Mouse (Mus musculus): Measurements from ENCODE around the gene C1qc. TPM values are rescaled to one million over a fixed set of nuclear protein-coding genes. Genes with fewer than 3 reads are reported as not detected.
A peak's percentile ranks its signal among the peaks of the same experiment; 100 is the strongest.

C1qc gene
- polyA plus RNA-seq (2012; rRNA removed) = 82.5 and 108 TPM in 2 replicates

GRCm38 (mm10) chr4:136892811-136893210 lies at the start of gene C1qc:
Gene C1qc (minus strand): TSS chr4:136893065.
- peak within 1 kb of the TSS; percentile 39 for H3K4me3 ChIP-seq (ENCODE audit: low read depth, low read length)
- WGBS = 48% methylated on average over 5 of the region's 5 CpGs
- no peaks in the 10 kb centered on the region for H3K27me3 ChIP-seq (ENCODE audit: control insufficient read depth, insufficient read depth, low read length)
- H3K36me3 ChIP-seq (ENCODE audit: control insufficient read depth, insufficient read depth, low read length) = no peaks in the 10 kb centered on the region
- H3K27ac ChIP-seq (ENCODE audit: insufficient read depth, low read depth, low read length) = peak within 1 kb of the TSS; percentile 51; the same call in 1 of the 2 replicates
- TF ChIP-seq POLR2A (IDR thresholded peaks at IDR 0.05; ENCODE audit: low read depth, low read length) = no peak
- TF ChIP-seq CTCF (IDR thresholded peaks at IDR 0.05; ENCODE audit: extremely low read depth, insufficient read length, insufficient replicate concordance, low read depth, low read length) = no peak
- H3K4me1 ChIP-seq (ENCODE audit: control insufficient read depth, insufficient read depth, insufficient read length, low read length) = no peaks in the 10 kb centered on the region

- no peak overlapping the region for H3K4me3 ChIP-seq (ENCODE audit: low read depth, low read length)
- 78% methylated on average over 5 of the region's 5 CpGs for WGBS
- H3K27ac ChIP-seq (ENCODE audit: insufficient read depth, low read depth, low read length) = no peak overlapping the region
- no peaks in the 10 kb centered on the region for H3K4me1 ChIP-seq (ENCODE audit: control insufficient read depth, insufficient read depth, insufficient read length, low read length)
- H3K36me3 ChIP-seq (ENCODE audit: control insufficient read depth, insufficient read depth, low read length) = no peaks in the 10 kb centered on the region
- TF ChIP-seq POLR2A (IDR thresholded peaks at IDR 0.05; ENCODE audit: low read depth, low read length) (no peak), CTCF (IDR thresholded peaks at IDR 0.05; ENCODE audit: extremely low read depth, insufficient read length, insufficient replicate concordance, low read depth, low read length) (no peak)
- peaks cover 3% of the 10 kb centered on the region; the same call in 1 of the 2 replicates for H3K27me3 ChIP-seq (ENCODE audit: control insufficient read depth, insufficient read depth, low read length)
These were observed 45.1 kb upstream of the C1qc start for GRCm38 (mm10) chr4:136937935-136938334.

- WGBS = 47% methylated on average over 4 of the region's 4 CpGs
- H3K27ac ChIP-seq (ENCODE audit: insufficient read depth, low read depth, low read length) = no peak overlapping the region
- H3K36me3 ChIP-seq (ENCODE audit: control insufficient read depth, insufficient read depth, low read length) = no peaks in the 10 kb centered on the region
- no peaks in the 10 kb centered on the region for H3K4me1 ChIP-seq (ENCODE audit: control insufficient read depth, insufficient read depth, insufficient read length, low read length)
- H3K4me3 ChIP-seq (ENCODE audit: low read depth, low read length) = no peak overlapping the region
- no peak for TF ChIP-seq POLR2A (IDR thresholded peaks at IDR 0.05; ENCODE audit: low read depth, low read length)
- no peak for TF ChIP-seq CTCF (IDR thresholded peaks at IDR 0.05; ENCODE audit: extremely low read depth, insufficient read length, insufficient replicate concordance, low read depth, low read length)
- H3K27me3 ChIP-seq (ENCODE audit: control insufficient read depth, insufficient read depth, low read length) = 0 out of 2 replicates have a peak, but pooled peaks cover under 1% of the 10 kb centered on the region
These were observed 44.5 kb upstream of the C1qc start for GRCm38 (mm10) chr4:136937344-136937743.

- 45% methylated on average over 18 of the region's 18 CpGs for WGBS
- TF ChIP-seq CTCF (IDR thresholded peaks at IDR 0.05; ENCODE audit: extremely low read depth, insufficient read length, insufficient replicate concordance, low read depth, low read length) (no peak), POLR2A (IDR thresholded peaks at IDR 0.05; ENCODE audit: low read depth, low read length) (no peak)
These were observed 42.1 kb upstream of the C1qc start for GRCm38 (mm10) chr4:136934746-136935613.

GRCm38 (mm10) chr4:136930474-136930873 lies 37.6 kb upstream of the C1qc start:
- Histone ChIP-seq H3K36me3 (ENCODE audit: control insufficient read depth, insufficient read depth, low read length) (no peaks in the 10 kb centered on the region), H3K4me1 (ENCODE audit: control insufficient read depth, insufficient read depth, insufficient read length, low read length) (no peaks in the 10 kb centered on the region), H3K27me3 (ENCODE audit: control insufficient read depth, insufficient read depth, low read length) (no peaks in the 10 kb centered on the region), H3K4me3 (ENCODE audit: low read depth, low read length) (no peak overlapping the region), H3K27ac (ENCODE audit: insufficient read depth, low read depth, low read length) (no peak overlapping the region)
- WGBS = 70% methylated on average over 8 of the region's 8 CpGs
- TF ChIP-seq CTCF (IDR thresholded peaks at IDR 0.05; ENCODE audit: extremely low read depth, insufficient read length, insufficient replicate concordance, low read depth, low read length) (no peak), POLR2A (IDR thresholded peaks at IDR 0.05; ENCODE audit: low read depth, low read length) (no peak)

More at GRCm38 (mm10) chr4:136934746-136935613, 42.1 kb upstream of the C1qc start:
- H3K36me3 ChIP-seq (ENCODE audit: control insufficient read depth, insufficient read depth, low read length) = no peaks in the 10 kb centered on the region
- H3K4me1 ChIP-seq (ENCODE audit: control insufficient read depth, insufficient read depth, insufficient read length, low read length) = no peaks in the 10 kb centered on the region
- H3K27ac ChIP-seq (ENCODE audit: insufficient read depth, low read depth, low read length) = no peak overlapping the region
- no peak overlapping the region for H3K4me3 ChIP-seq (ENCODE audit: low read depth, low read length)
- no peaks in the 10 kb centered on the region for H3K27me3 ChIP-seq (ENCODE audit: control insufficient read depth, insufficient read depth, low read length)

GRCm38 (mm10) chr4:136928928-136929327 lies 36.1 kb upstream of the C1qc start:
- TF ChIP-seq POLR2A (IDR thresholded peaks at IDR 0.05; ENCODE audit: low read depth, low read length) (no peak), CTCF (IDR thresholded peaks at IDR 0.05; ENCODE audit: extremely low read depth, insufficient read length, insufficient replicate concordance, low read depth, low read length) (peak; percentile 39; the same call in 1 of the 2 replicates)
- 12% methylated on average over 5 of the region's 5 CpGs for WGBS
- Histone ChIP-seq H3K4me1 (ENCODE audit: control insufficient read depth, insufficient read depth, insufficient read length, low read length) (no peaks in the 10 kb centered on the region), H3K27me3 (ENCODE audit: control insufficient read depth, insufficient read depth, low read length) (no peaks in the 10 kb centered on the region), H3K36me3 (ENCODE audit: control insufficient read depth, insufficient read depth, low read length) (no peaks in the 10 kb centered on the region), H3K27ac (ENCODE audit: insufficient read depth, low read depth, low read length) (no peak overlapping the region), H3K4me3 (ENCODE audit: low read depth, low read length) (no peak overlapping the region)

GRCm38 (mm10) chr4:136925804-136926203 lies 32.9 kb upstream of the C1qc start:
- H3K27me3 ChIP-seq (ENCODE audit: control insufficient read depth, insufficient read depth, low read length) = no peaks in the 10 kb centered on the region
- H3K4me3 ChIP-seq (ENCODE audit: low read depth, low read length) = no peak overlapping the region
- H3K4me1 ChIP-seq (ENCODE audit: control insufficient read depth, insufficient read depth, insufficient read length, low read length) = no peaks in the 10 kb centered on the region
- TF ChIP-seq CTCF (IDR thresholded peaks at IDR 0.05; ENCODE audit: extremely low read depth, insufficient read length, insufficient replicate concordance, low read depth, low read length) (no peak), POLR2A (IDR thresholded peaks at IDR 0.05; ENCODE audit: low read depth, low read length) (no peak)
- H3K27ac ChIP-seq (ENCODE audit: insufficient read depth, low read depth, low read length) = no peak overlapping the region
- 22% methylated on average over 15 of the region's 15 CpGs for WGBS
- no peaks in the 10 kb centered on the region for H3K36me3 ChIP-seq (ENCODE audit: control insufficient read depth, insufficient read depth, low read length)

Measured in small intestine, adult 2 months (tissue).